9 mouse cellular contexts compared by ENCODE assay signal in genomic region chr1:132385266-132385665, GRCm38 (mm10). TPM values are rescaled to one million over a fixed set of nuclear protein-coding genes. Genes with fewer than 3 reads are reported as not detected.
DNase-seq lines count a peak whose midpoint lies in the region.
"Had no signal": no experiment of that assay in that cellular context is flagged by ENCODE, and none has a peak within 500 bp of the region (broad histone marks: within the 10 kb centered on the region; RNA-seq: fewer than 3 reads in every experiment).

No protein-coding gene starts in this region.

- peak; percentile 23 for DNase-seq in cerebellum, adult 8-10 months
- no peak for DNase-seq in cerebellum, postnatal 10 days
- DNase-seq in retina, embryonic 14.5 days (ENCODE audit: low spot score): peak; percentile 21
- no peak for DNase-seq in retina, postnatal 1 day
- no peak for DNase-seq in urinary bladder, adult 18-20 months (ENCODE audit: low spot score in 2 of 2)
- DNase-seq in frontal cortex, postnatal 14 days (ENCODE audit: low spot score in 2 of 2): no peak
- no peak for DNase-seq in Muller cell, postnatal 12 days (ENCODE audit: inconsistent ontology term)

- H3K27ac ChIP-seq in macrophage: peak overlapping the region; percentile 67; the same call in 1 of the 2 replicates
- H3K27ac ChIP-seq: lung, embryonic 15.5 days had no signal

- H3K79me2 ChIP-seq in macrophage (ENCODE audit: inconsistent target): no peaks in the 10 kb centered on the region

- no peaks in the 10 kb centered on the region for H3K36me3 ChIP-seq in macrophage (ENCODE audit: inconsistent target)

- no peak overlapping the region for H3K4me3 ChIP-seq in macrophage (ENCODE audit: inconsistent target)
- H3K4me3 ChIP-seq: lung, embryonic 15.5 days had no signal

- WGBS in macrophage (ENCODE audit: missing documents): 97% methylated on average over 14 of the region's 14 CpGs

RNA-seq across cellular contexts. Expression of gene Tmcc2, which starts 5.8 kb away (rescaled TPM):
- 1 to 10 TPM in 21 of 26 experiments, under 1 TPM in 5; 0.48 to 9.3 (median 2.8) TPM for total RNA-seq in macrophage (2018; cell fraction: chromatin; rRNA removed)
- total RNA-seq in macrophage (2018; cell fraction: cytosol; rRNA removed): 1 to 10 TPM in 25 of 26 experiments, under 1 TPM in 1; 0.76 to 6.4 (median 3.9) TPM
- 10 to 100 TPM in 1 of 26 experiments, 1 to 10 TPM in 25; 1.6 to 13.6 (median 5.0) TPM for total RNA-seq in macrophage (2018; cell fraction: nucleus; rRNA removed)
- polyA plus RNA-seq in macrophage (2018): 2.6 to 6.5 TPM (median 2.9 TPM) in 3 replicates

RNA-seq across cellular contexts. Expression of gene Dstyk, which starts 32.1 kb away (rescaled TPM):
- total RNA-seq in macrophage (2018; cell fraction: chromatin; rRNA removed): 100 to 1,000 TPM in 11 of 26 experiments, 10 to 100 TPM in 15; 59.5 to 135 (median 84.8) TPM
- total RNA-seq in macrophage (2018; cell fraction: cytosol; rRNA removed): 10 to 100 TPM in 15 of 26 experiments, 1 to 10 TPM in 11; 4.1 to 19.7 (median 11.6) TPM
- 10 to 100 TPM; 24.5 to 92.9 (median 52.1) TPM for total RNA-seq in macrophage (2018; cell fraction: nucleus; rRNA removed)
- polyA plus RNA-seq in macrophage (2018): 9.6 to 14.6 TPM (median 10.1 TPM) in 3 replicates

Comparison
In these comparisons a context has a peak if more than half of its experiments do, and no peak if none do; other contexts are left out.
1. DNase-seq: peak in cerebellum, adult 8-10 months (single experiment) and retina, embryonic 14.5 days (single experiment); none in cerebellum, postnatal 10 days (0 of 2), retina, postnatal 1 day (single experiment), urinary bladder, adult 18-20 months (0 of 2), frontal cortex, postnatal 14 days (0 of 2) and Muller cell, postnatal 12 days (single experiment).